Mouse (Mus musculus): ENCODE data around the gene Zfp52.

Zfp52 gene

GRCm38 (mm10) chr17:21535096-21536001, at the start of gene Zfp52:
Zfp52 (plus strand) TSS chr17:21535539.
- in situ Hi-C loops (cut with MboI; ENCODE audit: low sequenced_read_pairs): no loop called here

DNA sequence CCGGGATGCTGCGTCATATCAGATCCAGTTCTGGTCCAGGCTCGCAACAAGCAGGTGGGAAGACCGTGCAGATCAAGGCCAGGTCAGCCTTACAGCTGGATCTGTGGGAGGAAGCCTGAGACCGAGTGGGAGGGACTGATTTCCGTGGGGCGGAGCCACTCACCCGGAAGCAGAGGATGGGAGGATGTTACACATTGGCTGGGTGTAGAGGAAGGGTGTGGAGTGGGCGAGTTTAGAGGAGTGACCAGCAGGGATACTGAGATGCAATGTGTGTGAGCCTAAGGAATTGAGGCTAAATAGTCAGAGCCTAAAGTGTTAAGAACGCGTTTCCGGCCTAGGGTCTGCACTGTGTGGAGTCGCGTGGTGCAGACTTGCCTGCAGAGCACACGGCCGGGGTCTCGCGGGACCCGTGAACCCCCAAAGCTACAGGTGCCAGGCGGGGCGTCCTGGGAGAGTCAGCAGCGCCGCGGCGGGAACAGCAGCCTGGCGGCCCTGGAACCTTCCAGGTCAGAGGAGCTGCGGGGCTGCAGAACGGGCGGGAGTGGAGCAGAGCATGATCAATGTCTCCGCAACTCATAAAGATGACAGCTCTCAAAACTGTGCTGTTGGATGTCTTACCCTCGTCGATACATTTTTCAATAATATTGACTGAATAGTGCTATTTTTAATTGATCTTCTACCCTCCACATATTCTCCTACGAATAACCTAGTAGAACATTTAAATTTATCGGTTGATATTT, 46.4 kb upstream of the Zfp52 start, which contains the start of gene Zfp53:
Zfp53 (plus strand) TSS at position 239 of the 740 bp plus-strand sequence.
- in situ Hi-C loops (cut with MboI; ENCODE audit: low sequenced_read_pairs): no loop called here

DNA sequence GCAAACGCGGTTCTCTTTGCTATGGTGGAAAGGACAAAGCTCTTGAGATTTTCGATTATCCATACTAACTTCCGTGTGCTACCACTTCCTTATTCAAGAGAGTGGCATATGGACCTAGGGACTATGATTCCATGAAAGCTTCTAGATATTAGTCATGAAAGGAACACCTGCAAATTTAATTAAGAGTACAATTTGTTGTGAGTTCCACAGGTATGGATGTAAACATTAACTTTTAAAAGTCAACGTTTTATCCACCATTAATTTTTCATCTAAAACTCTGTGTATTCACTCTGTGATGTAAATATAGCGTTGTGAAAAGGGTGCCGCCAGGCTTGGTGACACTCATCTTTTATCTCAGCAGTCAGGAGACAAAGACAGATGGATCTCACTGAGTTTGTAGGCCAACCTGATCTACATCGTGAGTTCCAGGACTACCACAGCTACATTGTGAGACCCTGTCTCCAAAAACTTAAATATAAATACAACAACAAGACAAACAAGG, 45.8 kb upstream of the Zfp52 start:
- in situ Hi-C loops (cut with MboI; ENCODE audit: low sequenced_read_pairs): no loop called here

DNA sequence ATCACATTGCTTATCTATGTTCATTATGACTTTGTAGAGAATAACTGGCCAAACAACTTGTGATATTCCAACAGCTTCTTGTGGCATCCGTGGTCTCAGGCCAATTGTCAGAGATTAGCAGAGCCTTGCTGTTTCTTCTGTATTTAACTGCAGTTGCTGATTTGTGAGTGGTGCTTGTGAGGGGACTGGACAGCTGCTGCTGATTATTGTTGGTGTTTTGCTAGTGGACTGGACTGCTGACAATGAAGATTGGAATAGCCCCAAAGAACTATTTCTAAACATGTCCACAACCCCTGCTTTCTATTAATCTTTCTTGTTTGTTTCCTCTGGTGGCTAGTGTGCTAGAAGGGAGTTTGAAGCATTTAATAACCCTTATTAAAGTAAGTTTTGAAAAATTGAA, 34.0 kb upstream of the Zfp52 start:
- in situ Hi-C loops (cut with MboI; ENCODE audit: low sequenced_read_pairs): no loop called here

- in situ Hi-C loops (cut with MboI; ENCODE audit: low sequenced_read_pairs): no loop called here
These were observed 30.8 kb upstream of the Zfp52 start for GRCm38 (mm10) chr17:21504524-21504923.

DNA sequence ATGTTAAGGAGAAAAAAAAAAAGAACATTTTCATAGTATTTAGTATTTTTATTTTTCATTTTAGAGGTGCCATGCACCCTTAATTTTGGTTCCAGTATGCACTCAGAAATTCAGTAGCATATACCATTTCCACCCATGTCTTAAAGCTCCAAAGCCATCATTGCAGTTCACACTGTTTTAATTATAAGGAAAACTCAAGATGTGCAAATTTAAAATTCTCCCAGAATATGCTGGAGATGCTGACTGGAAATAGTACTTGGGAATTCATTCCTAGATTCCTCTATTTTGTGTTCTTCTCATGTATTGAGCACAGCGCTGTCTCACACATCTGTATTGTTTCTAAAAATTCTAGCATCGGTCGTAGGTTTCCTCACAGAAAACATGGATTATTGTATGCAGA, 29.1 kb upstream of the Zfp52 start:
- in situ Hi-C loops (cut with MboI; ENCODE audit: low sequenced_read_pairs): no loop called here

GRCm38 (mm10) chr17:21509756-21510155, 25.6 kb upstream of the Zfp52 start:
- in situ Hi-C loops (cut with MboI; ENCODE audit: low sequenced_read_pairs): loop anchor here (10.0 kb wide), 1 partner anchor 85 kb away; the partner anchor contains the start of gene Zfp54

DNA sequence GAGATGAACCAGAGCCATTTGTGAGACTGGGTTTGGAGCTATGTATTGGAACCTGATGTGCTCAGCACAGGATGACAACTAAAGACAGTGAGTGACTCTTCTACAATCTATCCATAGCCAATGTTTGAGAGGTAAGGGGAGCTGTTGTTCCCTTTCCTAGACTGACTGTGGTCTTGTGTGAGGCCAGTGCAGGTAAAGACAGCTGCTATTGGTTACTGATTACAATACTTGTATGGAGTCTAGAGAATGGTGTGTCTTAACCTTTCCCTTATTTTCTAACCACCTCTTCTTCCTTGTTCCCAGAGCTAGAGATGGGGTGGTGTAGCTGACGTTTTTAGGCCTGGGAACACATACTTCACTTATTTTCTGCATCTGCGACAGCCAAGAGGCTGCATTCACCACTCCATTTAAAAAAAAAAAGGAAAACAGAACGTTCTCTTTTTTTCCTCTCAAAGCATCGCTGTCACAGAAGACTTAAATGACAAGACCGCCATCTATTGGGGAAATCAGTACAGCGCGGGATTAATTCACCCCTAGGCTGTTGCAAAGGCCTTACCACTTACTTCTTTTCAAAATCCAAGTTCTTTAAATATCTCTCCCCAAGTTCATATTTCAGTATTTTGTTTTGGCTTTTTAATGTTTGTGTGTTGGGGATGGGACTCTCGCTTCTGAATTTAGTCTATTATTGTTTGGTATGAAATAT, 19.8 kb upstream of the Zfp52 start:
- in situ Hi-C loops (cut with MboI; ENCODE audit: low sequenced_read_pairs): loop anchor here (10.0 kb wide), 1 partner anchor 91 kb away; the partner anchor contains the start of gene Zfp54

GRCm38 (mm10) chr17:21516201-21517129, 18.9 kb upstream of the Zfp52 start:
- in situ Hi-C loops (cut with MboI; ENCODE audit: low sequenced_read_pairs): loop anchor here (10.0 kb wide), 1 partner anchor 92 kb away; the partner anchor contains the start of gene Zfp54

- in situ Hi-C loops (cut with MboI; ENCODE audit: low sequenced_read_pairs): loop anchor here (10.0 kb wide), 1 partner anchor 92 kb away; the partner anchor contains the start of gene Zfp54
These were observed 18.1 kb upstream of the Zfp52 start for GRCm38 (mm10) chr17:21517130-21517671.

- in situ Hi-C loops (cut with MboI; ENCODE audit: low sequenced_read_pairs): no loop called here
These were observed 9.1 kb upstream of the Zfp52 start for GRCm38 (mm10) chr17:21526270-21526669.

DNA sequence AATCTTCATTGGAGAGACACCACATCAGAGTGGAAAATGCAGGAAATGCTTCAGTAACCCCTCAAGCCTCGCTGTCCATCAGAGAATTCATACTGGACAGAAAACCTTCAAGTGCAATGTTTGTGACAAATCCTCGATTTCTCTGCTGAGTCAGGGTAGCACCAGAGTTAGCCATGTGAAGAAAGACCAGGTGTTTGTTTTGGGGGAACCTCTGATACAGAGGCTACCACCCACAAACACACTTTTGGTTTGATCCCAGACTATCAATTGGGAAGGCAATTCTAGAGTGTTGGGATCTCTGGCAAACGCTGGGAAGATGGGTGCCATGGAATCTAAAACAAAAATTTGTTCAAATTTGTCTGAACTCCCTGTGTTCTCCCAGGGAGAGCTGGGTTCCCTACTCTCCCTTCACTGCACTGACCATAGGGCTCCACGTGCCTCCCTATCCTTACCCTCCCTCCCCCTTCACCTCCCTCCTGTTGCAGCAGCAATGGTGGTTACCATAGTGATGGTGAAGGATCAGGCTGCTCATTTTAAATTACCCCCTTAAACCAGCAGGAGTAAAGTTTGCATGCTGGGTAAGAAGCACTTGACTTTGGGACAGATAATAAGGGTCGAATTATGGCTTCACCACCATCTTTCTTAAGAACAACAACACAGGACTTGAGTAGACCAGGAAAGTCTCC, 4.6 kb upstream of the Zfp52 start:
- in situ Hi-C loops (cut with MboI; ENCODE audit: low sequenced_read_pairs): no loop called here

DNA sequence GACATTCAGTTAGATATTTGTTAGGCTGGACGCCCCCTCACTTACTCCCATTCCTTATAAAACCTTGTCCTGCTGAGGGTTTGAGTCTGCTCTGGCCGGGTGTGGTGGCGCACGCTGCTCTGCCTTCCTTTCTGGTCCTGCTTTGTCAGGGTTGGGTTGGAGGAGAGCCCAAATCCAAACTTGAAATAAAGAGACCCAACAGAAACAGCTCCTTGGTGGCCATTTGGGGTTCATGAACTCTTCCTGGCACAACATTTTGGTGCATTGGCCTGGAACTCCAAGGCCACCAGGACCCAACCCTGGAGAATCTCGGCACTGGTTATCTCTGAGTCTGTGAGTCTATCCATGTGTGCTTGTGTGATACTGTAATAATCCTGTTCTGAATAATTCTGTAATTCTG, 3.7 kb upstream of the Zfp52 start:
- in situ Hi-C loops (cut with MboI; ENCODE audit: low sequenced_read_pairs): no loop called here

DNA sequence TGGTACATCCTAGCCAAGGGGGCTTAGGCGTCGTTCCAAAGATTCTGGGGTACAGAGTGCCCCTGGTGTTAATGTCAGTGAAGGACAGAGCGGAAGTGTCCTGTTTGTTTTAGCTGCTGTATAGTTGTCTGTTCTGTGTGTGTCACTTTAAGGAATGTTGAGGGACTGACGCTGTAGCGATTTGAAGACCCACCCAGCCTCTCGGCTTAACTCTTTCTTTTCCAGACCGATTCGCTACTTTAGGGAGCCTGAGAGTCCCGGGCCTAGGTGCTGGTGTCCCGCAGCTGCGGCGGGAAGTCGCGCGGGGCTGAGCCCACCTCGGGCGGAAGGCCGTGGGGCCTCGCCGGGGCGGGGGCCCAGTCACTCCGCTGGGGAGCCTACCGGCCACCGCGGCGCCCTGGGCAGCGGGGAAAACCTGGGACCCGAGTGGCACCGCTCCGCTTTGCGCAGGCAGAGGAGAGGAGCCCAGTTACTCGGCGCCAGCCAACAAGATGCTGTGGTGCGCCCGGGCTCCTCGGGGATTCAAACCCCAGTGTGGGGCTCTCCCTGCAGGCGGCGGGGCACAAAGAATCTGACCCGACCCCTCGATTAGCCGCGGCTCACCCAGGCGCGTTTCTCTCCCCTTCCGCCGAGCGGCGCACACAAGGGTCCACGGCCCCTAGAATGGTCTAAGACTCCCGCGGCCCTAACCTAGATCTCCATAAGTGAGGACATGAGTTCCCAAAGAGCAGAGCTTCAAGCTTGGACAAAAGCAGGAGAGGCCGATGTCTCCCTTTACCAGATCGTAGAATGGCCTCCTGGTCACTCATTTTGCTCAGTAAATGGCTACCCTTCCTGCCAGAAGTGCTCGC, 3.0 kb upstream of the Zfp52 start:
- in situ Hi-C loops (cut with MboI; ENCODE audit: low sequenced_read_pairs): no loop called here

DNA sequence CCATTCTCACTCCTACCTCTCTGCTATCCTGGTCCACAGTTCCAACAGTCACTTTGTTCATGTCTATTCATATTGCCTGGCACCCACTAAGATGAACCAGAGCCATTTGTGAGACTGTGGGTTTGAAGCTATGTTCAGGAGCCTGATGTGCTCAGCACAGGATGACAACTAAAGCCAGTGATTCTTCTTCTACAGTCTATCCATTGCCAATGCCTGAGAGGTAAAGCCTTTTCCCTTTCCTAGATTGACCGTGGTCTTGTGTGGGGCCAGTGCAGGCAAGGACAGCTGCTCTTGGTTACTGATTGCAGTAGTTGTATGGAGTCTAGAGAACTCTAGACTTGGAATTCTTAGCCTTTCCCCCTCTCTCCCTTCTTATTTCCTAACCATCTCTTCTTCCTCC, 1.4 kb upstream of the Zfp52 start:
- in situ Hi-C loops (cut with MboI; ENCODE audit: low sequenced_read_pairs): no loop called here

DNA sequence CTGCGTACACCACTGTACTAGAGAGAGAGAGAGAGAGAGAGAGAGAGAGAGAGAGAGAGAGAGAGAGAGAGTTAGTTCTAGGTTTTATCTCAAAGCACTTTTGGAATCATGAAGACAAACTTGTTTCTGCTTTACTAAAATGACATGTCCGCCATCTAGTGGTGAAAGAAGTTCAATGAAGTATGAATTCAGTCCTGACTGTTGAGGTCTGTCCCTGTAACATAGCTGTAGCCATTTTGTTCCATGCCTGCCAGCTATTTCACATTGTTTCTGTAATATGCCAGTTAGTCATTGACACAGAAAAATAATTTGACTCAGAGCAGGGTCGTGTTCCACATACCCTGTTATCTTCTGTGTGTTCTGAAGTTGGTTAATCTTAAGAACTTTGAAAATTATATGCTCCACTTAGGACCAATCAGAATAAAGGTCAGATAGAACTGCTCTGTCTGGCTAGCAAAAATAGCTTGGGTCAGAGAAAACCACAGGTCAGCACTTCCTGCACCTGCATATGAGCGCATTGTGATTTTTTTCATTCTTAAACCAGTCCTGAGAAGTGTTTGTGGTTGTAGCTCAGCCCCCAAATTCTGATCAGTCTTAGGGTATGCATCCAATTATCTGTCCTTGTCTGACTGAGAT, 761 bp upstream of the Zfp52 start:
- in situ Hi-C loops (cut with MboI; ENCODE audit: low sequenced_read_pairs): no loop called here

DNA sequence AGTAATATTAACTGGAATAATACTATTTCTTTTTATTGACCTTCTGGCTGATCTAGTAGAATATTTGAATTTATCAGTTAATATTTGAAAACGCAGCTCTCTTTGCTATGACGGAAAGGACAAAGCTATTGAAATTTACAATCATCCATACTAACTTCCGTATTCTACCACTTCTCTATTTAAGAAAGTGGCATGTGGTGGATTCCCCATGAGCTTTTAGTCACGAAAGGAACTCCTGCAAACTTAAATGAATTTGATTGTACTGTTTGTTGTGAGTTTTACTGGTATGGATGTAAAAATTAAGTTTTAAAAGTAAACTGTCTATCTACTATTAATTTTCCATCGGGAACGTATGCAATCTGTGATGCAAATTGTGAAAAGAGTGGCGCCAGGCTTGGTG, 757 bp downstream of the Zfp52 start:
- in situ Hi-C loops (cut with MboI; ENCODE audit: low sequenced_read_pairs): no loop called here

GRCm38 (mm10) chr17:21536676-21537075, 1.3 kb downstream of the Zfp52 start:
- in situ Hi-C loops (cut with MboI; ENCODE audit: low sequenced_read_pairs): no loop called here

Measured in CH12F3 (cell line).